8 mouse cellular contexts compared by ENCODE assay signal in genomic region chr7:30168914-30169582, GRCm38 (mm10). TPM values are rescaled to one million over a fixed set of nuclear protein-coding genes. Genes with fewer than 3 reads are reported as not detected.
DNase-seq lines count a peak whose midpoint lies in the region; ATAC-seq and TF ChIP-seq lines count a peak whose summit lies in the region.

No protein-coding gene starts in this region.

- DNase-seq in kidney, adult 2 months, result no peak
- DNase-seq in kidney, adult 18-20 months, result no peak
- no peak for DNase-seq in MEL (ENCODE audit: low read depth, low spot score)
- DNase-seq in liver, embryonic 11.5 days (ENCODE audit: low spot score), result no peak
- no peak for DNase-seq in testis, postnatal 10 days (ENCODE audit: low spot score)
- no peak for DNase-seq in frontal cortex, postnatal 10 days (ENCODE audit: low spot score in 2 of 2)

- ATAC-seq in erythroid progenitor cell, adult 5-6 weeks (replicated peaks; ENCODE audit: low FRiP score, poor library complexity, severe bottlenecking), result peak; percentile 37
- peak; percentile 32; the same call in 1 of the 2 replicates for ATAC-seq in liver, embryonic 11.5 days (replicated peaks; ENCODE audit: low FRiP score)
- ATAC-seq in stomach, embryonic 15.5 days (ENCODE audit: insufficient read depth, low FRiP score, low read depth), result peak; percentile 6; the same call in 1 of the 2 replicates

- H3K4me2 ChIP-seq in liver, embryonic 11.5 days, result peak overlapping the region; percentile 72
- H3K4me2 ChIP-seq in stomach, embryonic 15.5 days, result peak overlapping the region; percentile 62

- no peaks in the 10 kb centered on the region for H3K9me3 ChIP-seq in MEL (replicated peaks; ENCODE audit: insufficient read depth, low read length)
- H3K9me3 ChIP-seq in liver, embryonic 11.5 days (ENCODE audit: control insufficient read depth, low read length), result peaks cover 32% of the 10 kb centered on the region
- 0 out of 2 replicates have a peak, but pooled peaks cover 4% of the 10 kb centered on the region for H3K9me3 ChIP-seq in stomach, embryonic 15.5 days

- 2% methylated on average over 21 of the region's 21 CpGs for WGBS in kidney, adult 2 months
- 2% methylated on average over 21 of the region's 21 CpGs for WGBS in liver, embryonic 11.5 days
- WGBS in stomach, embryonic 15.5 days, result 2% methylated on average over 21 of the region's 21 CpGs

- peak overlapping the region; percentile 91 for H3K9ac ChIP-seq in MEL (ENCODE audit: control insufficient read depth, low read depth, low read length, poor library complexity, severe bottlenecking)
- peak overlapping the region; percentile 91 for H3K9ac ChIP-seq in liver, embryonic 11.5 days (ENCODE audit: low read depth, low read length)
- peak overlapping the region; percentile 46 for H3K9ac ChIP-seq in stomach, embryonic 15.5 days

- TF ChIP-seq POLR2A in kidney, adult 2 months (IDR thresholded peaks at IDR 0.05; ENCODE audit: low read depth, low read length), result no peak
- no peak for TF ChIP-seq POLR2A in MEL (IDR thresholded peaks at IDR 0.05; ENCODE audit: control insufficient read depth in 1 of 2, insufficient read depth in 1 of 2, low read depth in 1 of 2, low read length in 2 of 2, poor library complexity in 1 of 2)

- TF ChIP-seq CTCF in kidney, adult 2 months (conservative IDR thresholded peaks at IDR 0.05; ENCODE audit: insufficient read depth, insufficient read length, low read depth, low read length), result no peak
- TF ChIP-seq CTCF in MEL (IDR thresholded peaks at IDR 0.05 in 2 of 3, conservative IDR thresholded peaks at IDR 0.05 in 1 of 3; ENCODE audit: control insufficient read depth in 1 of 3, insufficient read depth in 1 of 3, low read depth in 2 of 3, low read length in 3 of 3, poor library complexity in 1 of 3, severe bottlenecking in 1 of 3), result no peak

- no peaks in the 10 kb centered on the region for H3K27me3 ChIP-seq in kidney, adult 2 months (replicated peaks; ENCODE audit: control insufficient read depth, insufficient read depth, low read length)
- H3K27me3 ChIP-seq in MEL (ENCODE audit: control insufficient read depth in 1 of 2, insufficient read depth in 2 of 2, low read length in 2 of 2), result no peaks in the 10 kb centered on the region
- no peaks in the 10 kb centered on the region for H3K27me3 ChIP-seq in liver, embryonic 11.5 days (replicated peaks; ENCODE audit: control insufficient read depth, insufficient read depth, low read length)
- no peaks in the 10 kb centered on the region for H3K27me3 ChIP-seq in stomach, embryonic 15.5 days (replicated peaks)

- peaks cover 51% of the 10 kb centered on the region for H3K79me2 ChIP-seq in MEL (ENCODE audit: control insufficient read depth, insufficient read depth, low read length, poor library complexity)

- 0 out of 4 replicates have a peak, but pooled peaks of 1 of the 2 experiments have one; percentile 1 for TF ChIP-seq EP300 in MEL (IDR thresholded peaks at IDR 0.05; ENCODE audit: low read depth in 1 of 2, low read length in 2 of 2)

- H3K4me1 ChIP-seq in kidney, adult 2 months (ENCODE audit: control insufficient read depth, insufficient read depth, low read length), result peaks cover 6% of the 10 kb centered on the region; the same call in 1 of the 2 replicates
- H3K4me1 ChIP-seq in MEL (ENCODE audit: control insufficient read depth in 1 of 2, insufficient read depth in 2 of 2, low read length in 2 of 2), result peaks cover 0 to 5% of the 10 kb centered on the region in 2 experiments; a peak in 2 of 4 replicates
- H3K4me1 ChIP-seq in liver, embryonic 11.5 days (replicated peaks; ENCODE audit: control insufficient read depth, insufficient read depth, low read length), result peaks cover 11% of the 10 kb centered on the region; the same call in 1 of the 2 replicates
- H3K4me1 ChIP-seq in stomach, embryonic 15.5 days, result 0 out of 2 replicates have a peak, but pooled peaks cover 6% of the 10 kb centered on the region

- H3K27ac ChIP-seq in kidney, adult 2 months (ENCODE audit: insufficient read depth, low read depth, low read length), result peak overlapping the region; percentile 53; the same call in 1 of the 2 replicates
- peak overlapping the region; percentile 65 for H3K27ac ChIP-seq in MEL (ENCODE audit: control insufficient read depth, low read depth, low read length)
- H3K27ac ChIP-seq in liver, embryonic 11.5 days (ENCODE audit: low read depth, low read length), result peak overlapping the region; percentile 85
- peak overlapping the region; percentile 81 for H3K27ac ChIP-seq in stomach, embryonic 15.5 days

- peak overlapping the region; percentile 70 for H3K4me3 ChIP-seq in kidney, adult 2 months (ENCODE audit: insufficient read depth, low read depth, low read length)
- H3K4me3 ChIP-seq in MEL (ENCODE audit: control insufficient read depth in 1 of 2, insufficient read depth in 1 of 2, low read depth in 2 of 2, low read length in 2 of 2), result peak overlapping the region; percentile 62 to 95
- H3K4me3 ChIP-seq in liver, embryonic 11.5 days (ENCODE audit: low read depth, low read length), result peak overlapping the region; percentile 75
- H3K4me3 ChIP-seq in stomach, embryonic 15.5 days (replicated peaks), result peak overlapping the region; percentile 60

- no peak for TF ChIP-seq RAD21 in MEL (IDR thresholded peaks at IDR 0.05; ENCODE audit: low read depth, low read length)

- H3K36me3 ChIP-seq in kidney, adult 2 months (ENCODE audit: control insufficient read depth, insufficient read depth, low read length), result no peaks in the 10 kb centered on the region
- peaks cover 3 to 4% of the 10 kb centered on the region in 2 experiments for H3K36me3 ChIP-seq in MEL (ENCODE audit: control insufficient read depth in 1 of 2, insufficient read depth in 2 of 2, low read length in 2 of 2)
- H3K36me3 ChIP-seq in liver, embryonic 11.5 days (ENCODE audit: control insufficient read depth, insufficient read depth, low read length), result peaks cover 34% of the 10 kb centered on the region
- H3K36me3 ChIP-seq in stomach, embryonic 15.5 days, result peaks cover 24% of the 10 kb centered on the region

TF ChIP-seq in MEL, 35 proteins besides CTCF, POLR2A, EP300 and RAD21:
- TF ChIP-seq E2F4 (IDR thresholded peaks at IDR 0.05; ENCODE audit: borderline replicate concordance, low read depth, low read length) (no peak), GATA1 (IDR thresholded peaks at IDR 0.05; ENCODE audit: low read depth, low read length) (no peak), CHD1 (IDR thresholded peaks at IDR 0.05; ENCODE audit: low read depth, low read length) (0 out of 2 replicates have a peak, but pooled peaks have one; percentile 54), ZC3H11A (IDR thresholded peaks at IDR 0.05; ENCODE audit: low read depth, low read length) (peak; percentile 21; the same call in 1 of the 2 replicates)
TF ChIP-seq in MEL: peak in this region for 2.

RNA-seq across cellular contexts. Expression of gene Zfp146, which starts 0.5 kb away (rescaled TPM):
- 11.1 and 11.8 TPM in 2 replicates for polyA plus RNA-seq in kidney, adult 2 months (2012; rRNA removed)
- 30.6 and 35.5 TPM in 2 replicates for total RNA-seq in MEL (2012; rRNA removed)
- 10 to 100 TPM in 1 of 2 experiments, not detected in 1; 38.9 TPM for polyA plus RNA-seq in MEL (2012; ENCODE audit: insufficient read depth in 1 of 2, insufficient read length in 2 of 2, low read depth in 1 of 2, low replicate concordance in 2 of 2, missing spikeins in 1 of 2)
- total RNA-seq in erythroid progenitor cell, adult 5-6 weeks (2015; ENCODE audit: low replicate concordance), result 21.3 and 48.2 TPM in 2 replicates
- 33.2 and 35.6 TPM in 2 replicates for total RNA-seq in erythroid progenitor cell, adult 5-6 weeks (2017; ENCODE audit: low replicate concordance)
- 7.5 and 8.8 TPM in 2 replicates for polyA plus RNA-seq in liver, embryonic 11.5 days (2014; fragmentation: Nextera tagmentation; extraction: Ambion mirVana)
- polyA plus RNA-seq in stomach, embryonic 15.5 days (2015; fragmentation: Nextera tagmentation; extraction: Ambion mirVana), result 15.0 and 18.0 TPM in 2 replicates

RNA-seq across cellular contexts. Expression of gene Cox7a1, which starts 14.9 kb away (rescaled TPM):
- polyA plus RNA-seq in kidney, adult 2 months (2012; rRNA removed), result 76.0 and 141 TPM in 2 replicates
- 8.9 and 9.9 TPM in 2 replicates for total RNA-seq in MEL (2012; rRNA removed)
- 10 to 100 TPM in 1 of 2 experiments, not detected in 1; 11.1 TPM for polyA plus RNA-seq in MEL (2012; ENCODE audit: insufficient read depth in 1 of 2, insufficient read length in 2 of 2, low read depth in 1 of 2, low replicate concordance in 2 of 2, missing spikeins in 1 of 2)
- not detected in 2 replicates for total RNA-seq in erythroid progenitor cell, adult 5-6 weeks (2015; ENCODE audit: low replicate concordance)
- total RNA-seq in erythroid progenitor cell, adult 5-6 weeks (2017; ENCODE audit: low replicate concordance), result not detected in 2 replicates
- polyA plus RNA-seq in liver, embryonic 11.5 days (2014; fragmentation: Nextera tagmentation; extraction: Ambion mirVana), result 4.7 and 5.1 TPM in 2 replicates
- polyA plus RNA-seq in stomach, embryonic 15.5 days (2015; fragmentation: Nextera tagmentation; extraction: Ambion mirVana), result 13.8 and 22.0 TPM in 2 replicates

RNA-seq across cellular contexts. Expression of gene Capns1, which starts 29.6 kb away (rescaled TPM):
- 724 and 781 TPM in 2 replicates for polyA plus RNA-seq in kidney, adult 2 months (2012; rRNA removed)
- 31.7 and 38.3 TPM in 2 replicates for total RNA-seq in MEL (2012; rRNA removed)
- polyA plus RNA-seq in MEL (2012; ENCODE audit: insufficient read depth in 1 of 2, insufficient read length in 2 of 2, low read depth in 1 of 2, low replicate concordance in 2 of 2, missing spikeins in 1 of 2), result 100 to 1,000 TPM in 1 of 2 experiments, not detected in 1; 354 TPM
- total RNA-seq in erythroid progenitor cell, adult 5-6 weeks (2015; ENCODE audit: low replicate concordance), result 161 and 183 TPM in 2 replicates
- 48.6 and 66.3 TPM in 2 replicates for total RNA-seq in erythroid progenitor cell, adult 5-6 weeks (2017; ENCODE audit: low replicate concordance)
- polyA plus RNA-seq in liver, embryonic 11.5 days (2014; fragmentation: Nextera tagmentation; extraction: Ambion mirVana), result 45.1 and 54.9 TPM in 2 replicates
- polyA plus RNA-seq in stomach, embryonic 15.5 days (2015; fragmentation: Nextera tagmentation; extraction: Ambion mirVana), result 106 and 111 TPM in 2 replicates

RNA-seq across cellular contexts. Expression of gene Zfp382, which starts 47.3 kb away (rescaled TPM):
- 0.64 and 1.4 TPM in 2 replicates for polyA plus RNA-seq in kidney, adult 2 months (2012; rRNA removed)
- 3.9 and 8.2 TPM in 2 replicates for total RNA-seq in MEL (2012; rRNA removed)
- 1 to 10 TPM in 1 of 2 experiments, not detected in 1; 7.1 TPM for polyA plus RNA-seq in MEL (2012; ENCODE audit: insufficient read depth in 1 of 2, insufficient read length in 2 of 2, low read depth in 1 of 2, low replicate concordance in 2 of 2, missing spikeins in 1 of 2)
- total RNA-seq in erythroid progenitor cell, adult 5-6 weeks (2015; ENCODE audit: low replicate concordance), result 5.4 and 7.9 TPM in 2 replicates
- total RNA-seq in erythroid progenitor cell, adult 5-6 weeks (2017; ENCODE audit: low replicate concordance), result 4.0 and 6.0 TPM in 2 replicates
- polyA plus RNA-seq in liver, embryonic 11.5 days (2014; fragmentation: Nextera tagmentation; extraction: Ambion mirVana), result 2.8 and 2.9 TPM in 2 replicates
- polyA plus RNA-seq in stomach, embryonic 15.5 days (2015; fragmentation: Nextera tagmentation; extraction: Ambion mirVana), result 8.8 and 10.4 TPM in 2 replicates
